Mouse (Mus musculus): ENCODE measurements at regions not wholly inside any gene's neighbourhood (a gene's known extent, or its start where the extent isn't known, plus 50 kb on each side); places are given as distances from the start of the nearest gene placed in this dataset.

GRCm38 (mm10) chr1:193433493-193434021 lies 63.5 kb upstream of the Camk1g start:
- H3K4me1 ChIP-seq (replicated peaks): peaks cover 24% of the 10 kb centered on the region
- H3K36me3 ChIP-seq: no peaks in the 10 kb centered on the region
- peak; percentile 79 for ATAC-seq
- H3K27me3 ChIP-seq: 0 out of 2 replicates have a peak, but pooled peaks cover 4% of the 10 kb centered on the region
- H3K9me3 ChIP-seq: no peaks in the 10 kb centered on the region
- peak overlapping the region; percentile 75 for H3K27ac ChIP-seq
- no peak overlapping the region for H3K9ac ChIP-seq (replicated peaks)
- H3K4me2 ChIP-seq (replicated peaks): no peak overlapping the region
- H3K4me3 ChIP-seq (replicated peaks): no peak overlapping the region
- WGBS: 6% methylated on average over 7 of the region's 7 CpGs

GRCm38 (mm10) chr1:193430231-193430630 lies 60.1 kb upstream of the Camk1g start:
- Histone ChIP-seq H3K4me3 (replicated peaks) (no peak overlapping the region), H3K27ac (no peak overlapping the region; the same call in 1 of the 2 replicates), H3K27me3 (peaks cover 7% of the 10 kb centered on the region; the same call in 1 of the 2 replicates), H3K4me1 (replicated peaks) (peaks cover 27% of the 10 kb centered on the region), H3K9ac (replicated peaks) (no peak overlapping the region), H3K4me2 (replicated peaks) (no peak overlapping the region), H3K36me3 (no peaks in the 10 kb centered on the region), H3K9me3 (no peaks in the 10 kb centered on the region)
- ATAC-seq: no peak; the same call in 1 of the 2 replicates
- WGBS: 44% methylated on average over 8 of the region's 8 CpGs

- Histone ChIP-seq H3K4me2 (replicated peaks) (peak overlapping the region; percentile 16; the same call in 1 of the 2 replicates), H3K9me3 (no peaks in the 10 kb centered on the region), H3K4me3 (replicated peaks) (no peak overlapping the region), H3K36me3 (no peaks in the 10 kb centered on the region), H3K27ac (peak overlapping the region; percentile 91), H3K9ac (replicated peaks) (0 out of 2 replicates have a peak overlapping the region, but pooled peaks have one; percentile 19), H3K4me1 (replicated peaks) (peaks cover 37% of the 10 kb centered on the region), H3K27me3 (peaks cover 3% of the 10 kb centered on the region; the same call in 1 of the 2 replicates)
- peak; percentile 77 for ATAC-seq
- 24% methylated on average over 8 of the region's 8 CpGs for WGBS
Observed at GRCm38 (mm10) chr1:193423653-193424075, 53.6 kb upstream of the Camk1g start.

- Histone ChIP-seq H3K4me2 (replicated peaks) (no peak overlapping the region), H3K27me3 (peaks cover 3% of the 10 kb centered on the region; the same call in 1 of the 2 replicates), H3K4me1 (replicated peaks) (peaks cover 45% of the 10 kb centered on the region), H3K9me3 (no peaks in the 10 kb centered on the region), H3K9ac (replicated peaks) (no peak overlapping the region), H3K36me3 (no peaks in the 10 kb centered on the region), H3K4me3 (replicated peaks) (no peak overlapping the region), H3K27ac (peak overlapping the region; percentile 91)
- ATAC-seq: peak; percentile 63
- 80% methylated on average over 1 of the region's 1 CpGs for WGBS
Observed at GRCm38 (mm10) chr1:193422886-193423285, 52.8 kb upstream of the Camk1g start.

GRCm38 (mm10) chr1:193421820-193422219 lies 51.7 kb upstream of the Camk1g start:
- no peak overlapping the region for H3K4me3 ChIP-seq (replicated peaks)
- no peak overlapping the region for H3K4me2 ChIP-seq (replicated peaks)
- no peaks in the 10 kb centered on the region for H3K9me3 ChIP-seq
- no peak overlapping the region for H3K9ac ChIP-seq (replicated peaks)
- no peaks in the 10 kb centered on the region for H3K36me3 ChIP-seq
- ATAC-seq: no peak
- peaks cover 3% of the 10 kb centered on the region; the same call in 1 of the 2 replicates for H3K27me3 ChIP-seq
- 97% methylated on average over 1 of the region's 1 CpGs for WGBS
- H3K27ac ChIP-seq: no peak overlapping the region
- peaks cover 47% of the 10 kb centered on the region for H3K4me1 ChIP-seq (replicated peaks)

GRCm38 (mm10) chr1:193421414-193421813 lies 51.3 kb upstream of the Camk1g start:
- no peak overlapping the region for H3K4me3 ChIP-seq (replicated peaks)

More at GRCm38 (mm10) chr1:193421414-193421813, 51.3 kb upstream of the Camk1g start:
- ATAC-seq: no peak
- no peak overlapping the region for H3K27ac ChIP-seq
- no peaks in the 10 kb centered on the region for H3K9me3 ChIP-seq
- no peaks in the 10 kb centered on the region for H3K27me3 ChIP-seq
- no peaks in the 10 kb centered on the region for H3K36me3 ChIP-seq
- peaks cover 47% of the 10 kb centered on the region for H3K4me1 ChIP-seq (replicated peaks)
- no peak overlapping the region for H3K9ac ChIP-seq (replicated peaks)
- H3K4me2 ChIP-seq (replicated peaks): no peak overlapping the region

MicroRNAs encoded in the stretch of these regions (microRNA counts, 519-probe panel; counts per million panel counts)
- 110 counts per million, percentile 56 among the panel's probes with 10 or more counts for microRNA mmu-miR-205

Small RNA genes lying in the stretch of these regions (microRNA-seq; reads per million reads assigned to microRNA genes)
- 19.2 reads per million, percentile 35 among the genes with 10 or more reads in this experiment for gene Mir205

Measured in midbrain, embryonic 13.5 days (tissue).